Mouse (Mus musculus) MN1 (cell line): ENCODE results near the gene Card11.

ENCODE experiments used
- DNase-seq: peaks from one replicate; pipeline ENCODE4 v3.0.0-alpha.2; 2016; ENCODE audit warnings: low spot score

Gene Card11

DNA sequence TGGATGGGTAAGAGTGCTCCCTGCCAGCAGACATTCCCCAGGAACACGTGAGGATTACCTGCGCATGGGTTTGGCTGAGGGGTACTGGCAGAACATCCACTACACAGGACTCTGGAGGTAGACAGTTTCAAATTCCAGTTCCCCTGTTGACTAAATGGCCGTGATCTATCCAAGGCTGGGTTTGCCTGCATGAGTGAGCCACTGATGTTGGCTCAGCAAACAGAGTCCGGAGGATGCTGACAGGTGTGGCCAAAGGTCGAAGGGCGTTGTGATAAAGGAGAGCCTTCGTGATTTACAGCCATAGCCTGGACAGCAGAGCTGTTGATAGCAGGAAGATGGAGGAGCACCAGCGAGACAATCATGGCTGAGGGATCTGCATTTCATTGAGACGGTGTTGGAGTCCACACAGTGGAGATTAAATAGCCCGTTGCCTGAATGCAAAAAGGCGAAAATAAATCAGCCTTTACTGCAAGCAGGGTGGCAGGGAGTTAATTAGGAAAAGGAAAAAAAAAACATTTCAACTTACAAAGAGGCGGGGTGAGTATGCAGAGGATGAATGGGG is 147.9 kb downstream of the Card11 start:
- DNase-seq = no peak

DNA sequence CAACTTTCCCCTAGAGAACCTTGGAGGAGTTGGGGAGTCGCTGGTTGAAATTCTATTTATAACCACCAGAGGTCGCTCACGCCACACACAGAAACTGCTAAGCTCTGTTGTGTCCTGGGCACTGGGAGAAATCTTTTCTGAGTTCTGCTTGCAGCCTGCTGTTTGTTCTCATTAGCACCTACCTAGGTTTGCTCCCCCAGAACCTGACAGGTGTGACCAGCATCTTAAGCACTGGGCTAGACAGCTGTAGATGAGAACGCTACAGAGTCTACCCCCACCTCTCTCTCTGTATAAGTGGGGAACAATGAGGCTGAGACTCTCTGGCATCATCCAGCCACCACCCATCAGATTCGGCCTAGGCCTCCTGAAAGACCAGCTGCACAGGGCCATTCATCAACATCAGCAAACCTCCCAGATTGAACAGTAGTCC is 153.1 kb downstream of the Card11 start:
- peak; percentile 62 for DNase-seq

- no peak for DNase-seq
These were observed 158.4 kb downstream of the Card11 start for GRCm38 (mm10) chr5:140841942-140842341.

- no peak for DNase-seq
These were observed 169.3 kb downstream of the Card11 start for GRCm38 (mm10) chr5:140831064-140831431.

DNA sequence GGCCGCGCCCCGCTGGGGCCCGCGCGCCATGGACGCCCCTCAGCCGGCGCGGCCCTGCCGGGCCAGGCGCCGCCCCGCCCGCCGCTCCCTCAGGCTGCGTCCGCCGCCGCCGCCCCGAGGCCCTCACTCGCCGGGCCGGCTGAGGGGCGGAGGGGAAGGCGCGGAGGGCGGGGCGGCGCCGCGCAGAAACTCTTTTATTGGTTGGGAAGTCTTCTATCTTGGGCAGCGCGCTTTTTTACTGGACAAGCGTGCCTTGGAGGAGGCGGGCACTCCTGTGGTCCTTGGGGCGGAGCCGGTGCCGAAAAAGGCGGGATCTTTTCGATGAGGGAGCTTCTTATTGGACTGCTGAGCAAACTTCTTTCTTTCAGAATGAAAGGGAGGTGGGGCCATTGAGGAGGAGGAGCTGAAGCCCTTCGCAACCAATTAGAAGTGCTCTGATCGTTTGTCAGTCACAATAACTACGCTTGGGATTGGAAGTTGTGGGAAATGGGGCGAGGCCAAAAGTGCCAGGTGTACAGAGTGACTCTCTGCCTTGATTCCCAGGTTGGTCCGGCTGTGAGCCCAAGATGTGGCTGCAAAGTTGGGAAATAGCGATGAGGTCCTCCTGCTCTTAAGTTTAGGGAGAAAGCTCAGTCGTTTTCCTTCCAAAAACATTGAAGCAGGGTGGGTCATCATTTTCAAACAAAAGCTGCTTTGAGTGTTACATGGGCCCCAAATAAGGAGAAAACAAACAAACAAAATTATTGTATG is 169.9 kb downstream of the Card11 start, which contains the start of gene Gna12:
Gene Gna12 (minus strand): TSS at position 118 of the 750 bp plus-strand sequence.
- peak; percentile 99 for DNase-seq

DNA sequence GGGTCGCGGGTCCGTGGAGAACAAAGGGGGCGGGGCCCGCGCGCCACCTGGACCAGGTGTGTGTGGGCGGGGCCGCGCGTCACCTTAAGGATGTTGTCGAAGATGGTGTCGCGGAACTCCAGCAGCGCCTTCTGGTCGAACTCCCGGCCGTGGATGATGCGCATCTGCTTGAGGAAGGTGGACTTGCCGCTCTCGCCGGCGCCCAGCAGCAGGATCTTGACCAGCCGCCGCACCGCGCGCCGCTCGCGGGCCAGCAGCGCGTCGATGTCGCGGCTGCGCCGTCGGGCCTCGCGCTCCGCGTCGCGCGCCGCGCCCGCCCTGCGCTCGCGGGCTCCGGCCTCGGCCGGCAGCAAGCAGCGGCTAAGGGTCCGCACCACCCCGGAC is 170.5 kb downstream of the Card11 start:
- DNase-seq = no peak

DNA sequence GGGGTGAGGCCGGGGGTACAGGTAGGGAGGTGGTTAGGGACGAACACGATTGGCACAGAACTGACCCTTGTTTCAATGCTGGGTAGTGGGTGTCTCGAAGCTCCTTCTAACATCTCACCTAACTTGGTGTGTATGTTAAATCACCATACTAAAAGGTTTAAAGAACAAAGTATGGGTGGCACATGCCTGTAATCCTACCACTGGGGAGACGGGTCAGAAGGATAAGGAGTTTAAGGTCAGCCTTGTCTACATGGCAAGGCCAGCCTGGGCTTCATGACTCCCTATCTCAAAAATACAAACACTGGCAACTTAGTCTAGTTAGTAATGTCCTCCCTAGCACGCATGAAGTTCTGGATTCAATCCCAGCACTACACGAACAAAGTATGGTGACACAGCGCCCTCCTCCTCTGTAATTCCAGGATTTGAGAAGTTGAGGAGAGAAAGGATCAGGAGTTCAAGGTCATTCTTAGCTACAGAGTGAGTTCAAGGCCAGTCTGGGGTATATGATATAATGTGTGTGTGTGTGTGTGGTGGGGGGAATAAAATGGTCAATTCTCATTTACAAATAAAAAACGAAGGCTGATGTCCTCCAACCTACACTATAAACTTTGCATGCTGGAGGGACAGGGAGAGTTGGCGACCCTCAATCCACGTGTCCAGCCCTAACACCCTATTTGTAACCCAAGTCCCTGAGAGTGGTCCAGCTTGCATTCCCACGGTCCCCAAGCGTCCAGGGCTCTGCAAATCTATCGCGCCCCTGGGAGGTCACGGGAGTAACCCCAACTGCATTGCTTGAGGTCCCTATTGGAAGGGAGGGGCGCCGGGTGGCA is 171.1 kb downstream of the Card11 start:
- DNase-seq = no peak

DNA sequence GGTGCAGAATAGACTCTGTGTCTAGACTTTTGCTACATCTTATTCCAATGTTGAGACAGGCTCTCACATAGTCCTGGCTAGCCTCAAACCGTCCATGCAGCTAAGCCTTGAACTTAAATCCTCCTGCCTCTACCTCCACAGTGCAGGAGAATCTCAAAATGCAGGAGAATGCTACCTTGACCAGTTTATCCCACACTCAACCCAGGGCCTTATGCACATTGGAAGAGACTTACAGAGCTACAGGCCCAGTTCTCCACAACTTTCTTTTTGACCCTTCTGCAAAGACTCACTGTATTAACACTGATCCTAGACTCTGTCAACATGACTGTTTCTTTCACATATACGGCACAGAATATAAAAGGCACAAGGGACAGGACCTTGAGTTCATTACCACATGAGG is 172.0 kb downstream of the Card11 start:
- no peak for DNase-seq

DNA sequence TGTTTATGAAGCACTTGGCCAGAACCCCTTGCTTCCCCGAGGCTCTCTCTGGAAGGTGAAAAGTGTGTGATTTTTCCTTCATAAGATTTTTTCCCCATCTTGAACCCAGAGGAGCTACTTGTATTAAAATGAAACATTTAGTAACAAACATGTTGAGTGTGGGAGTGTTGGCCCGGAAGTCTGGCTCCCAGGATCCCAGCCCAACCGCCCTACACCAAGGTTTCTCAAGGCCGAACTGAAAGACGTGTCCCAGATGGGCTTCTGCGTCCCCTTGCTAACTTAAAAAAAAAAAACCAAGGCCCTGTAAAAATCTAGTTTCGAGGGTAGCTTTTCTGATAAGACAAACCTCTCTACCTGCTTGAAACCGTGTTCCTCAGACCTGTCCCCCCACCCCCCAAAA is 172.5 kb downstream of the Card11 start:
- DNase-seq = no peak

GRCm38 (mm10) chr5:140827413-140827812 is 173.0 kb downstream of the Card11 start:
- DNase-seq = no peak

GRCm38 (mm10) chr5:140826796-140827195 is 173.6 kb downstream of the Card11 start:
- peak; percentile 37 for DNase-seq

DNA sequence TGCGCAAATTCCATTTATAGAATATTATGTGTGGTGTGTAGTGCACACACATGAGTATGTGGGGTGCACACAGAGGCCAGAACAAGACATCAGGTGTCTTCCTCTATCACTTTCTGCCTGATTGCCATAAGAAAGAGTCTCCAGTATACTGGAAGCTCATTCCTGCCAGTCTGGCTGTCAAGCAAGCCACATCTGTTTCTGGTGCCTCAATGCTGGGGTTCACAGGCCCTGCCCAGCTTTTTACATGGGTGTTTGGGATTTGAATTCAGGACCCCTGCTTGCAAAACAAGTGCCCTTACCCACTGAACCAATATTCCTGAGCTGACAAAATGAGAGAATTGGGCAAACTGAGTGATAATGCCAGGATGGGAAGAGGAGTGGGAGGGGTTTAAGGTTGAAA is 174.3 kb downstream of the Card11 start:
- DNase-seq = no peak

GRCm38 (mm10) chr5:140824126-140824525 is 176.3 kb downstream of the Card11 start:
- no peak for DNase-seq

- DNase-seq = no peak
These were observed 177.0 kb downstream of the Card11 start for GRCm38 (mm10) chr5:140823386-140823785.
